Mouse (Mus musculus) forebrain, embryonic 10.5 days (tissue): ENCODE measurements around the gene Olfr1333. TPM values are rescaled to one million over a fixed set of nuclear protein-coding genes. Genes with fewer than 3 reads are reported as not detected.
"Not testable (repeated sequence)": the region's sequence is repeated elsewhere in the genome, so short reads cannot be mapped to it uniquely, and the experiment has no call there.

Experiments used
- DNase-seq: peaks from one replicate; pipeline ENCODE4 v3.0.0-alpha.2; 2017; ENCODE audit warnings: low spot score; ENCODE audit errors: extremely low spot score
- H3K27ac ChIP-seq: fragments of 300-500 bp; sonication (generic); 2 replicates; pipeline ENCODE4 v1.5.1; 2016; ENCODE audit warnings: mild to moderate bottlenecking
- H3K27me3 ChIP-seq: fragments of 300-500 bp; sonication (generic); 2 replicates; pipeline ENCODE4 v1.6.1; 2016; ENCODE audit warnings: mild to moderate bottlenecking; ENCODE audit not compliant: poor library complexity, severe bottlenecking
- H3K36me3 ChIP-seq: fragments of 300-500 bp; sonication (generic); replicated peaks from 2 replicates; pipeline ENCODE4 v1.6.1; 2016; ENCODE audit warnings: mild to moderate bottlenecking, moderate library complexity
- H3K4me1 ChIP-seq: fragments of 300-500 bp; sonication (generic); 2 replicates; pipeline ENCODE4 v1.6.1; 2016
- H3K4me3 ChIP-seq: fragments of 300-500 bp; sonication (generic); 2 replicates; pipeline ENCODE4 v1.5.1; 2016; ENCODE audit warnings: mild to moderate bottlenecking, moderate library complexity
- H3K9me3 ChIP-seq: fragments of 300-500 bp; sonication (generic); 2 replicates; pipeline ENCODE4 v1.6.1; 2016; ENCODE audit warnings: mild to moderate bottlenecking, moderate library complexity
- WGBS: fragments of 180-500 bp; shearing (Covaris S2); methylation state at CpG from one replicate; pipeline ENCODE4 v1.1.7; 2016; 5-methylcytosine and 5-hydroxymethylcytosine counted together
- polyA plus RNA-seq: library from polyadenylated mRNA; unstranded; fragments of >200 nt; fragmentation: Nextera tagmentation; extraction: Ambion mirVana; gene quantifications from 2 replicates; pipeline ENCODE4 v1.2.1, GENCODE M21; 2016

The Olfr1333 gene
- polyA plus RNA-seq = not detected in 2 replicates

DNA sequence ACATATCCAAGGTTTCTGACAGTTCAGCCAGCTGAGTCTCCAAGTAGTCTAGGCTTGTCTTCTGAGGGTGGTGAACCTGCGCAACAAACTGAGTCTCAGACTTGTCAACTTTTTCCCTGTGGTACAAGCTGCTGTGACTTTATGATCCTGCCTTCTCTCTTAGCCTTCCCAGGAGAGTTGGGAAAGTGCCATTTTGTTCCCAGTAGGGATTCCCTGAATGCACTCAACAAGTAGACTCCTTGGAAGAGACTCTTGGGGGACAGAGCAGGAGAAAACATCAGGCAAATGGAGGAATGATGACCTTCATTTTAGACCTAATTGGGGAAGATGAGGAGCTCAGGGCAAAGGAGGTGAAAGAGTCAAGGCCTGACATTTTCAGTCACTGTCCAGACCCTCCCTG is at the start of gene Olfr1333:
Olfr1333 (minus strand) TSS at position 101 of the 400 bp plus-strand sequence.
- no peaks in the 10 kb centered on the region for H3K27me3 ChIP-seq
- no peaks in the 10 kb centered on the region for H3K36me3 ChIP-seq
- WGBS = 97% methylated on average over 1 of the region's 1 CpGs
- H3K4me3 ChIP-seq = no peak within 1 kb of the TSS
- no peaks in the 10 kb centered on the region for H3K4me1 ChIP-seq
- H3K27ac ChIP-seq = no peak within 1 kb of the TSS
- no peaks in the 10 kb centered on the region for H3K9me3 ChIP-seq
- DNase-seq = no peak

GRCm38 (mm10) chr4:118867566-118867965 is 31.5 kb upstream of the Olfr1333 start:
- no peak for DNase-seq
- Histone ChIP-seq H3K27ac (no peak overlapping the region), H3K36me3 (no peaks in the 10 kb centered on the region)

DNA sequence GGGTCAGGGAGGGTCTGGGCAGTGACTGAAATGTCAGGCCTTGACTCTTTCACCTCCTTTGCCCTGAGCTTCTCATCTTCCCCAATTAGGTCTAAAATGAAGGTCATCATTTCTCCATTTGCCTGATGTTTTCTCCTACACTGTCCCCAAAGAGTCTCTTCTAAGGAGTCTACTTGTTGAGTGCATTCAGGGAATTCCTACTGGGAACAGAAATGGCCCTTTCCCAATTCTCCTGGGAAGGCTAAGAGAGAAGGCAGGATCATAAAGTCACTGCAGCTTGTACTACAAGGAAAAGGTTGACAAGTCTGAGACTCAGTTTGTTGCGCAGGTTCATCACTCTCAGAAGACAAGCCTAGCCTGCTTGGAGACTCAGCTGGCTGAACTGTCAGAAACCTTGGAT is 28.3 kb upstream of the Olfr1333 start, which contains the start of gene Olfr1331:
Olfr1331 (plus strand) TSS at position 301 of the 400 bp plus-strand sequence.
- WGBS = 88% methylated on average over 1 of the region's 1 CpGs
- H3K27me3 ChIP-seq = no peaks in the 10 kb centered on the region
- no peak for DNase-seq

More at GRCm38 (mm10) chr4:118867566-118867965, 31.5 kb upstream of the Olfr1333 start:
- H3K9me3 ChIP-seq = no peaks in the 10 kb centered on the region
- no peak overlapping the region for H3K4me3 ChIP-seq
- no peaks in the 10 kb centered on the region for H3K27me3 ChIP-seq
- no peaks in the 10 kb centered on the region for H3K4me1 ChIP-seq

DNA sequence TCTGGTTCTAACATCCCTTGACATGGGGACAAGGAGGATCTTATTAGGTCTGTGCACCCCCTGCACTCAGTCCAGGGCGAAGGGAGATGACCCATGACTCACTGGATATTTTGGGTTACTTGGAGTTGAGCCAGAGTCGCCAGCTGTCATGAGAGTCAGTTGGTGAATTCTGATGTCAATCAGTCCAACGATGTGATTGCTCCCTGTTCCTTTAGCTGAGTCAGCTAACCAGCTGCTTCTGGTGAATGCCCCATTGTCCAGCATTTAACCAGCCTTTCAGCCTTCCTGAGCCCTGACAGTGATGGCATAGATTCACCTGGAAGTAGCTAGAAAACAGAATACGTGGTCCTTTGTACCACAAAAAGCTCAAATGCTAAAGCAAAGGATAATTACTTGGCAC is 26.6 kb upstream of the Olfr1333 start:
- H3K4me3 ChIP-seq = no peak overlapping the region
- no peaks in the 10 kb centered on the region for H3K4me1 ChIP-seq
- H3K36me3 ChIP-seq = no peaks in the 10 kb centered on the region
- no peaks in the 10 kb centered on the region for H3K9me3 ChIP-seq
- H3K27me3 ChIP-seq = no peaks in the 10 kb centered on the region
- no peak for DNase-seq
- 63% methylated on average over 4 of the region's 4 CpGs for WGBS
- no peak overlapping the region for H3K27ac ChIP-seq

More for the DNA sequence above, 28.3 kb upstream of the Olfr1333 start, which contains the start of gene Olfr1331:
- Histone ChIP-seq H3K27ac (no peak within 1 kb of the TSS), H3K36me3 (no peaks in the 10 kb centered on the region), H3K4me3 (no peak within 1 kb of the TSS), H3K4me1 (no peaks in the 10 kb centered on the region), H3K9me3 (no peaks in the 10 kb centered on the region)

- Histone ChIP-seq H3K27ac (no peak overlapping the region), H3K4me1 (no peaks in the 10 kb centered on the region), H3K36me3 (no peaks in the 10 kb centered on the region), H3K9me3 (no peaks in the 10 kb centered on the region), H3K27me3 (no peaks in the 10 kb centered on the region), H3K4me3 (no peak overlapping the region)
- WGBS = 88% methylated on average over 1 of the region's 1 CpGs
- DNase-seq = no peak
These were observed 25.7 kb upstream of the Olfr1333 start for GRCm38 (mm10) chr4:118861791-118862190.

- Histone ChIP-seq H3K4me1 (no peaks in the 10 kb centered on the region), H3K36me3 (no peaks in the 10 kb centered on the region), H3K27ac (no peak overlapping the region), H3K27me3 (no peaks in the 10 kb centered on the region), H3K4me3 (no peak overlapping the region), H3K9me3 (no peaks in the 10 kb centered on the region)
- no peak for DNase-seq
- WGBS = 89% methylated on average over 1 of the region's 1 CpGs
These were observed 17.2 kb downstream of the Olfr1333 start for GRCm38 (mm10) chr4:118818921-118819320.

GRCm38 (mm10) chr4:118809844-118810243 is 26.2 kb downstream of the Olfr1333 start, which contains the start of gene Olfr1335:
Gene Olfr1335 (minus strand): TSS chr4:118809944.
- H3K36me3 ChIP-seq = no peaks in the 10 kb centered on the region

DNA sequence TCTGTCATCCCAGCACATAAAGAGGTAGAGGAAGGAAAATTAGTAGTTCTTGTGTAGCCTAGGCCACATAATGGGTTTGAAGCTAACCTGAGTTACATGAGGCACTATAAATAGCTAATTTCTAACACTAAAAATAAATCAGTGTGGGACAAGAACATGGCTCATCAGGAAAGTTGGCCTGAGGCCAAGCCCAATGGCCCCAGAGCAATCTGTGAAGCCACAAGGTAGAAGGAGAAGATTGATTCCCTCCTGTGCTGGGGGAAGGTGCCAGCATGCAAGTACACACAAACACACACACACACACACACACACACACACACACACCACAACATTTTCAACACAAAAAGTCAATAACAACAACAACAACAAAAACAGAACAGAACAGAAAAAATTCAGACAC is 43.3 kb downstream of the Olfr1333 start:
- H3K4me1 ChIP-seq, H3K27me3 ChIP-seq, DNase-seq, H3K36me3 ChIP-seq, H3K4me3 ChIP-seq, H3K9me3 ChIP-seq, H3K27ac ChIP-seq: not testable (repeated sequence)

More at GRCm38 (mm10) chr4:118809844-118810243, 26.2 kb downstream of the Olfr1333 start, which contains the start of gene Olfr1335:
- Histone ChIP-seq H3K9me3 (no peaks in the 10 kb centered on the region), H3K4me3 (no peak within 1 kb of the TSS), H3K27ac (no peak within 1 kb of the TSS), H3K27me3 (no peaks in the 10 kb centered on the region), H3K4me1 (no peaks in the 10 kb centered on the region)
- 91% methylated on average over 4 of the region's 4 CpGs for WGBS
- no peak for DNase-seq

DNA sequence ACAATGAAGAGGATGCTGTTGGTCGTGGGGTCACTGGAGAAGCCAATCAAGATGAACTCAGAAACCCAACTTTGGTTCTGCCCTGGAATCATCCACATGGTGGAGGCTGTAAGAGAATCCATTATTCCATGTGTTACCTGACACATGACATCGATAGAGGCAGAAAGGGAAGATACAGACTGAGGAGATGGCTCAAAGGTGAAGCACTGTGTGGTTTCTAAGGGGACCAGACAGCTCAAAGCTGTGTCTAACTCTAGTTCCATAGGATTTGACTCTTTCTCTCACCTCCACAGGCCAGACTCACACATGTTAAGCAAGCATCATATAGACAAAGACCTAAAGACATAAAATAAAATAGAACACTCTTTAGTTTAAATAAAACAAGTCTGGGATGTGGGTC is 53.6 kb downstream of the Olfr1333 start, which contains the start of gene Olfr1337:
Olfr1337 (minus strand) TSS at position 101 of the 400 bp plus-strand sequence.
- H3K9me3 ChIP-seq = no peaks in the 10 kb centered on the region
- DNase-seq = no peak
- no peaks in the 10 kb centered on the region for H3K36me3 ChIP-seq
- 83% methylated on average over 2 of the region's 2 CpGs for WGBS
- H3K4me1 ChIP-seq = no peaks in the 10 kb centered on the region
- H3K4me3 ChIP-seq = no peak within 1 kb of the TSS
- no peak within 1 kb of the TSS for H3K27ac ChIP-seq
- no peaks in the 10 kb centered on the region for H3K27me3 ChIP-seq

Other genes with a start within 250 kb of the Olfr1333 start
- 0.73 and 0.94 TPM in 2 replicates for gene Cfap57, start 215.5 kb downstream of the Olfr1333 start, polyA plus RNA-seq
- gene Ebna1bp2, start 215.5 kb downstream of the Olfr1333 start, polyA plus RNA-seq = 210 and 221 TPM in 2 replicates
- gene Olfr62, start 177.3 kb downstream of the Olfr1333 start, polyA plus RNA-seq = not detected in 2 replicates
- not detected in 2 replicates for gene Olfr1342, start 143.5 kb downstream of the Olfr1333 start, polyA plus RNA-seq
- gene Olfr1341, start 132.8 kb downstream of the Olfr1333 start, polyA plus RNA-seq = not detected in 2 replicates
- gene Olfr1340, start 116.1 kb downstream of the Olfr1333 start, polyA plus RNA-seq = not detected in 2 replicates
- gene Olfr1339, start 104.1 kb downstream of the Olfr1333 start, polyA plus RNA-seq = not detected in 2 replicates
- not detected in 2 replicates for gene Olfr1338, start 77.5 kb downstream of the Olfr1333 start, polyA plus RNA-seq
- gene Olfr1337, start 53.7 kb downstream of the Olfr1333 start, polyA plus RNA-seq = not detected in 2 replicates
- gene Olfr1335, start 26.3 kb downstream of the Olfr1333 start, polyA plus RNA-seq = not detected in 2 replicates
- gene Olfr1331, start 28.4 kb upstream of the Olfr1333 start, polyA plus RNA-seq = not detected in 2 replicates
- gene Olfr1330, start 52.3 kb upstream of the Olfr1333 start, polyA plus RNA-seq = not detected in 2 replicates
- not detected in 2 replicates for gene Olfr1329, start 81.2 kb upstream of the Olfr1333 start, polyA plus RNA-seq
- gene Olfr1328, start 102.3 kb upstream of the Olfr1333 start, polyA plus RNA-seq = not detected in 2 replicates
- not detected in 2 replicates for gene Lao1, start 125.3 kb upstream of the Olfr1333 start, polyA plus RNA-seq